Mouse (Mus musculus) layer of hippocampus, adult 8-10 months (tissue): ENCODE data around the gene Gli3. TPM values are rescaled to one million over a fixed set of nuclear protein-coding genes. Genes with fewer than 3 reads are reported as not detected.

Experiments
- DNase-seq, 2 experiments: peaks; one replicate each; pipeline ENCODE4 v3.0.0; 2022; ENCODE audit warnings: low spot score in 2 of 2
- total RNA-seq, 4 experiments: library from RNA; stranded (reverse); gene quantifications; 2 replicates each; pipeline ENCODE4 v1.2.4; 2022

Gene Gli3
- total RNA-seq, 4 experiments from 2014 or later, result 9.6 to 10.2 (median 10.2) TPM

DNA sequence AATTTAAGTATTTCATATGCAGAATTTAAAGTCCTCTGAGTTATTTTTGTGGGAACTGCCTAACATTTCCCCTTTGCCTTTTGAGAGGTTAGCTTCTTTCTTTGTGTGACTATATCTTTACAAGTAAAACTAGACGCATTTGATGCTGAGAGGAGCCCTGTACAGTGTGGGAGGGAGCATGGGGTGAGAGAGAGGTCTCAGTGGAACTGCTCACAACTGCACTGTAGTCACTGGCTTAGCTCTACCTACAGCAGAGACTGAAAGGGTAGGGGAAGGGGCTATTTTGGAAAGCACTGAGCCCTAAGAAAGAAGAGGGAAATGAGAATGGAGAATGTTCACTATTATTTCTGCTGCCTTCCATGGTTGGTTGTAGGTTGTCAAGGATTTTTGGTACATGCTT lies 25.0 kb downstream of the Gli3 start:
- DNase-seq, result no peak

DNA sequence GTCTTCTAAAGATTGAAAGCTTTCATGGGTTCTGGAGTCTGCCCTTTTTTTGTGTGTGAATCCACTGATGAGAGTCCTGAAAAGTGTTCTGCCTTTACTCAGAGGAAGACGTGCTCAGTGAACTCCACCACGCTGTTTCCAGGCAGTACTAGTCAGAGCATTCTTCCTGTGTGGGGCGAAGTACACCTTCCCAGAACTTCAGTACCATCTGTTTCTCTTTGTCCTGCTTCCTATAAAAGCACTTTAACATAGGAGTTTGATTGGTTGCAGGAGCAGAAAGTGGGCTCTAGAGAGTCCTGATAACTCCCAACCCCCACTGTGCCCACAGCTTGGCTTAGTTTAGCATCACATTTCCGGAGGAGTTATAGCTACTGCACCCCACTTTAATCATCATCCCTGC lies 32.8 kb downstream of the Gli3 start:
- no peak for DNase-seq

DNA sequence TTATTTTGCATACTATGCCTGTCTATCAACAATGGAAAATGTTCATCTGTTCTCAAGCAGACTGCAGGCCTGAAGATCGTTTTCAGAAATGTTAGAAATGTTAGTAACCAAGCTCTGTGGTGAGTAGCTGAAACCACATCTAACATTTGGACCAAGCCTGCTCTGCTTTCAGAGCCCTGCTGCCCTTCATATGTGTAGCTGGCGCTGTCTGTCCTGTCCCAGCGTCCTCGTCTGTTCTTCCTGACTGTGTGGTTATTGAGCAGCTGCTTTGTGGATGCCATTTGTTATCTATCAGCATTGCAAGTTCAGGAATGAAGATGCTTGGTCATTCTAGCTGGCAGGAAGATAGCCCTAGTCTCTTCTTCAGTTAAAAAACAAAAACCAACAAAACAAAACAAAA lies 35.3 kb downstream of the Gli3 start:
- no peak for DNase-seq

DNA sequence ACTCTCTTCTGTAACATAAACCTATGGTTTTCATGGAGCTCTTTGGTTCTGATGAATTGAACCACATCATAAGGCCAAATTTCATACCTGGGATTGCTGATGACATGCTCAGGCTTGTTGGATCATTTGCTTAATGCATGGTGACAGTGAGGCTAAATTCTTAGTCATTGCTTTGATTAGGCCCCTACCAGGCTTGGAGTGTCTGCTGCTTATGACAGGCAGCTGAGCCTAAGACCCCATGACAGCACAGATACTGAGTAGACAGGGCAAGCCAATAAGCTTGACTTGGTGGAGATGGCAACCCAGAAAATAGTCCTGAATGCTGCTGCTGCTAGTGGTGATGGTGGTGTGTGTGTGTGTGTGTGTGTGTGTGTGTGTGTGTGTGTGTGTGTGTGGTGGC lies 47.9 kb downstream of the Gli3 start:
- DNase-seq, result no peak

DNA sequence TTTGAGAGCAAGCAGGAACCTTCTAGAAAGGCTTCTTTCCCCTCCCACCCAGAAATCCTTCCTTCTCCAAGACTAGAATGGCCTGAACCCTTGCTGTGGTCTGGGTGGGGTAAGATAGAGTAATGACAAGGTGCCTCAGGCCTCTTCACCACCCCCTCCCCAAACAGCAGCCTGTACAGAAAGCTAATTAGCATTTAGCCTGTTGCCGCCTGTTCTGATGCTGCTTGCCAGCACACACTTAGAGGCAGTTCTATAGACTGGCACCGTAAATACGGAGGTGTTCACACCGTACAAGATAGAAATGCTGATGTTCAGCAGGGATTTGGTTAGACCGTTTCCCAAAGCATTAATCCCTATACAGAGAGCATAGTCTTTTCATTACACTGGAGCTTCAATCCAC lies 50.1 kb downstream of the Gli3 start:
- no peak for DNase-seq

DNA sequence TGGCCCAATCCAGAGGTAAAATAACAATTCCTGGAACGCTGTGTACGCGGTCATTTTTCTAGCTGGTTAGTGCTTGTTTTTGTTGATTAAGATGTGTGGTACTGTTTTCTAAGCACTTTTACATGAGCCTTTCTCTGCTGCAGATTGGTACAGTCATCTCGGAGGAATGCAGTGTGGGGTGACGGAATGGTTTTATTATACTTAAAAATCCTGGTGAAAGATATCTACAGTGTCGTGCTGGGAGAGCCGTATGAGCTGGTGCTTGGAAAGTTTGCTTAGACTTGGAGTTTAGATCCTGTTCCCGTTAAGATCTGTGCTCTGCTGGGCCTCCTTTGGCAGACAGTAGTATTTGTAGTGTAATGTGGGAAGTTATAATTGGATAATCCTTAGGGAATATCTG lies 51.0 kb downstream of the Gli3 start:
- DNase-seq, result no peak

DNA sequence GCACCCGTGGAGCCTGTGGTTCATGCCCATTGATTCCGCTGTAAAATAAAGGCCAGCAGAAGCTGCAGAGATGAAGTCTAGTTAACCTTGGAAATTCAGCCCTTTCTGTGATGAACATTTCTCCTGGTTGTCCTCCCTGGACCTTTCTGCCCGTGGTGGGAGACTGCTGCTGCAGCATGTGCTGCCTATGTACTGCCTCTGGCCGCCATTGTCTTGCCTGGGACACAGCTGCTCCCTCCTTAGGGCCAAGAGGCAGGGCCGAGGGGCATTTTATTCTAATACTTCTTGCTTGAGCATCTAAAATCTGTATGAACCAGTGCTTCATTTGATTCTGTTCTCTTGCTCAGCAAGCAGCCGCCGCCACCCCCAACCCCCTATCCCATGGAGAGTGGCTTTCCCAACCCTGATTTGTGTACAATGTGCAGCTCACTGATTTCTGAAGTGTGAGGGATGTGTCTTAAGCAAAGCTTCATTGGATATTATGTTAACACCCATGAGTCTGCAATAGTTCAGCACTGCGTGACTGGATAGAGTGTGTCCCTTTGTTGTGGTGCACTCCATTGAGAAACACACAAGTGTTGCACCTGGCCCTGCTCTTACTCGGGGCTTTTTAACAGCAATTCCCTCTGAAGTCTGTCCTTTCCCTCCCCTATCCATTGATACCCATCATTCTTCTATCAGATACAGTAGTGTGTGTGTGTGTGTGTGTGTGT lies 54.2 kb downstream of the Gli3 start:
- no peak for DNase-seq

DNA sequence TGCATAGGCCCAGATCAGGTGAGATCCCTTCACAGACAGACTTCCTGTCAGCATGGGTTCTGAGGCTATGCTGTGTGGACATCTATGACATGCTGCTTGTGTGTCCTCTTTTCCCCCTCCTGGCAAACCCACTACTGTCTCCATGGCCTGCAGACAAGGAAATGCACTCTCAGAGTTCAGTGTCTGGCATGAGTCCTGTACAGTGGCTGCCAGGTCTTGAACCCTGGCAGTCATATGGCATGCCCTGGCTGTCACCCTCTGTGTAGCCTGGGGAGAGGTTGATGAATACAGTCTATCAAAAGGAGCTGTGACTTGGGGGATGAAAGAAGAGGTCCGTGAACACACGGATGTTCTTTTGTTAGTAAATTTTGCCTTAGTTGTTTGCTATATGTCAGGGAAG lies 57.3 kb downstream of the Gli3 start:
- no peak for DNase-seq

DNA sequence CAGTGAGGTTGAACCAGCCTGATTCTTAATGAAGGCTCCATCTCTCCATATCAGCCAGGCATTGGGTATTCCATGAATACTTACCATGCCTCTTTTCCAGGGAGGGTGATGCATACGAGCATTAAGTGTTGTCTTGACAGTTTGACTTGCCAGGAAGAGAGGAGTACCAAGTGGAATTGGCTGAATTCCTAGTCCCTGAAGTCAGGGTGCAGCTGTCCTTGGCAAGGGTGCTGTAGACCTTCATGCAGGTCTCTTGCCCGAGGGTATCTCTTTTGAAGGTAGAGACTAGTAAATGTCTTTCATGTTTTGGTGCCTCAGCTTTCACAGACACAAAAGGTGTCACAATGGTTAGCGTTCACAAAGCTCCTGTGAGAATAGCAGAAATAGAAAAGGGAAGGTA lies 59.1 kb downstream of the Gli3 start:
- DNase-seq, result no peak

DNA sequence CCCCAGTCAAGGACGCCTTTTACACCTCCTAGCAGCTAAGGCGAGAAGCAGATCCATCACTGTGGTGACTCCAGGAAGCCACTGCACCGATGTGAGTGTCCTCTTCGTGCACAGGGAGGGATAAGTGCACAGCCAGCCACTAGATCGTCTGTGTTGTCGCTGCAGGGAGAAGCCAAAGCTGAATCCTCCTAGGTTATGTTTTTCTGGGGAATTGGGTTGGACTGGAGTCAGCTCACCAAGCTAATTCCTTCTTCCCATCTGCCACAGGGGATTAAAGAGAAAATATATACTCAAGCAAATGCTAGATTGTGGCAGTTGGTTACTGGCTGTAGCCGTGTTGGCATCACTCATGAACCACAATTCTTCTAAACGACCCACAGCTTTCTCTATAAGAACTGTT lies 61.2 kb downstream of the Gli3 start:
- DNase-seq, result no peak

DNA sequence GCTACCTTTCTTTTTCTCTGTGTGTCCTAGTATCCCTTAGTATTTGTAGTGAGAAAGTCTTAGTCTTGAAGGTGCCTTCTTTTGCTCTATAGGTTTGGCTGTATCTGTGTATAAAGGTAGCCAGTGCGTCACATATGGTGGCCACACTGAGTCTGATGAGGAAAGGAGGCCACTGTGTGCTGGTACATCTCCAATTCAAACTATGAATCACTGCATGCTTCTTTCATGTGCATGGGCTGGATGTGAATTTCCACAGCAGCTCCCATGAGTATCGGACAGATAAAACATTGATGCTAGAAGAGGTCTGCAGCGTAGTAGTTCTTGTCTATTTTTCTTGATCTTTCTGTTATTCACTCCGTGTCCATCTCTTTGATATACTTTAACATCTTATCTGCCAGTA lies 63.7 kb downstream of the Gli3 start:
- DNase-seq, result no peak

DNA sequence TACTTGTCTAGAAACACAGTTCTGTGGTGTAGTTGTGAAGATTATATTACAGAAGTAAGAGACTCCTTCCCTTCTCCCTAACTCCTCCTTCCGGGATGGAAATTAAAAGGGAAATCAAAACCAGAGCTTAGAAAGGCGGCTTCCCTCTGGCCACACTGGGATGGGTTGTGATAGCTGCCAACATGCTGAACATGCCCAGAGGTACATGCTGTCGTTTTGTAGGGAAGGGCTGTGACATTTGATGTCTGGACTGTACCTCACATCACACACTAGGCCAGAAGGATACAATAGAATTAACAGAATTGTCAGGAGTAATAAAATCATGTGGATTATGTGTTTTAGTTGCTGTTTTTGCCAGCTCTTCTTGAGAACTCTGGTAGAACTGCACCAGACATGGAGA lies 68.5 kb downstream of the Gli3 start:
- DNase-seq, result no peak

DNA sequence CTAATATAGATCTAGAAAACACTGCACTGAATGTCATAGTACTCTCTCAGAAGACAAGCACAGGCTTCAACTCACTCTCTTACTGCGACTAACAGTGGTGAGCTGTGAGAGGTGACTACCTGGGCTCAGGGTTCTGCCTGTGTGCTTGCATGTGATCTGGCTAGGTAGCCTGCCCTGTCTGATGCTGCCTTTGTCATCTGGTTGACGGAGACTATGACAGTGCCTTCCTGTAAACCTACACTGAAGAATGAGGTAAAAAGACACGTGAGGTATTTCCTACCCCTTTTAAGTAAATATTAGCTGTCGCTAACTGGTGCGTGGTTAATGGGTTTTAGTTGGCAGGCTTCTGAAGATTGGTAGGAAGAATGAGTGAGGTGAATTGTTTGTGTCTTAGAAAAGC lies 74.2 kb downstream of the Gli3 start:
- no peak for DNase-seq

DNA sequence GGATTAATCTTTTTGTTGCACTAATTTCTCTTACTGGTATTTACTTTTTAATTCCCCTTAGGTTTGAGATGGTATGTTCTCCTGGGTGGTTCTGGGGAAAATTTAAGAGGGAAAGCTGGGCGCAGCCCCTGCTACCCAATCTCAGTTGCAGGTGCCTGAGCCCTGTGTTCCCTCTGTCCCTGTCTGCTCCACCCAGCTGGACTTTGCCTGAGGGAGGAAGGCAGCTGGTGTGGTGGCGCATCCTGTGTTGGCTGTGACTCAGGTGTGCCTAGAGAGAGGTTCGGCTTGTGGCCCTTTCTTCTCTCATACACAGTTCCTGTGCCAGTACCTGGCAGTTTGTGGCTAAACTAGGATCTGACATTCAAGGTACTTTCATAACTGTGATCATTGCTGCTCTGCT lies 74.6 kb downstream of the Gli3 start:
- DNase-seq, result no peak

DNA sequence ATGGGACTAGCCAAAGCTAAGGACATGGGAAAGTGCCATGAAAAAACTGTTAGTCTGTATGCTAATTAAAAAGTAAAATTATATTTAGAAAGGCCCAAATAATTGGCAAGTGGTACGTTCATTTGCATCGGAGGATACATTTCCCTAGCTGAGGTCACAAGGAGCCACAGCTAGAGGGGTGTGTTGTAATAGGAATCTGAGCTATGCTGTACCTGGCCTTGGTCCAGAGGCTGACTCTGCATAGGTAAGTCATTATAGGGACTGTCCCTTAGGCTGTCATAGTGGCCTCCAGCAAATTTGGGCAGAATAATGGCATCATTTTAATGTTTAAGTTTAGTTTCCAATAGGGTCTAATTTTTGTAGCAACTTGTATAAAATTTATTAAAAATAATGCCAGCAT lies 75.4 kb downstream of the Gli3 start:
- no peak for DNase-seq

DNA sequence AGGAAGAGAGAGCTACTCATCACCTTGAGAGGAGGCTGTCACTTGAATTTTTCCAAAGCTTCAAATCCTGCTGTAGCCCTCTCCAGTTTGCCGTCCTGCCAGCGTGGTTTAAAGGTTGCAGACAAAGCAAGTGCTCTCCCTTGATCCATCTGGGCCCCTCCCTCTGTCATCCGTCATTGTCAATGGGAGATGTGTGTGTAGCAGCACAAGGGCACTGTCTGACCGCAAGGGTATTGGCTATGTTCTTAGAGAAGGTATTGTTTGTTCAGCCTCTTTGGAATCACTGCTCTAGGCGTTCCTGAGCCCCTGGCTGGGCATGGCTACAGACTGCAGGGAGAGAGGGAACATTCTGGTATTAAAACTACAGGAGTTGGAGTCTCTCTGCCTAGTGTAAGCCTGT lies 79.0 kb downstream of the Gli3 start:
- no peak for DNase-seq

DNA sequence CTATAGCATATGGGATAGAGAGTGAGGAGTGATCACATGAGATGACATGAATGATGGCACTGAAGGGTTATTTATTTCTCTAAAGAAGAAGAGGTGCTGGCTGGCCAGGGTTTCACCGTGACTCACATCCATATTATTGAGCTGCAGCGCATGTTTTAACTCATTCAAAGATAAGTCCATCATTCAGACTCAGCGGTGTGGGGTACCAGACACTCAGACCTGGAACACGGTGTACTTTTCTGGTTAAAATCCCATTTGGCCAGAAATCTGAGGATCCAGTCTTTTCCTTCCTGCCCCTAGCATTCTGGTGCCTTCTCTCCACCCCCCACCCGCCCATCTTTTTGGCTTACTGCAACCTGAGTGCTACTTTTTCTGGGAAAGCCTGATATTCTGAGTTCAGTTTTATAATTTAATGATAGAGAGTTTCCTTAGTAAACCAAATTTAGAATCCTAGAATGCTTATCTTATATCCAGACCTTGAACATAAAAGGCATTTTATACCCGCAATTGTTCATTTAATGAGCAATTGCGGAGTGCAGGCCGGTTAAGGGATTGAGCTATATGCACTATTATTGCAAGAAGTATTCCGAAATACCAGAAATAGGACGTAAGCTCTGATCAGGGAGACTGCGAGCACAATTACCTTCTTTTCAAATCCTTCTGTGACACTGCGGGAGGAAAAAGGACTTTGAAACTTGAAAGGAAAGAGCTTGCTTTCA lies 80.3 kb downstream of the Gli3 start:
- DNase-seq, result no peak

DNA sequence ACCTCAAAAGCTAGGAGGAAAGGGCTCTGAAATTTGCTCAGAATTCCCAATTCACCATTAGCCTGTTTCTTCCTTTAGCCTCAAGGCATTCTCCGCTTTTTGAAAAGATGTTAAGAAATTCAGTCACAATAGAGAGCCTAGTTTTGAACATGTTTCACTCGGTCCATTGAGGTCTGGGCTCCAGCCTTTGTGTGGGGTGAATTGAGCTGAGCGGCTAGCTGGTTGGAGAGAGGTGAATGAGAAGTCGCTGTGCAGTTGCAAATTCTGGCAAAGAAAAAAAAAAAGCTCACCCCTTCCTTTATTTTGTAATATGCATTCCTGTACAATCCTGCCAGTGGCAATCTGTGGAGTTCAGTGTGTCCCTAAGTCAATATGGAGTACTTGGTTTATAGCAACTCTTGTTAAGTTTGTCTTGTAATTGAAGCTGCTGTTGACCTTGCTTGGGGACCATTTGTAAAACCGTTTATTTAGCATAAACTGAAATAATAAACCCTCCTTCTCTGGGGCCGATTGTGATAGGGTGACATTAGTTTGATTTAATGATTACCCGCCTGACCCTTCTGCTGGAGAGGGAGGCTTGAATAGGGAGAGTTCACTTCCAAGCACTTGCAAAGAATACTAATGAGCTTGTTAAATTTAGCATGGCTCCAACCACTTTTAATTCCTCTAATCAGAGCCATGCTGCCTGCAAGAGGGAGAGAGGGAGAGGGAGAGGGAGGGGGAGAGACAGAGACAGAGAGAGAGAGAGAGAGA lies 81.0 kb downstream of the Gli3 start:
- DNase-seq, result peak in 1 of 2 experiments; percentile 57

DNA sequence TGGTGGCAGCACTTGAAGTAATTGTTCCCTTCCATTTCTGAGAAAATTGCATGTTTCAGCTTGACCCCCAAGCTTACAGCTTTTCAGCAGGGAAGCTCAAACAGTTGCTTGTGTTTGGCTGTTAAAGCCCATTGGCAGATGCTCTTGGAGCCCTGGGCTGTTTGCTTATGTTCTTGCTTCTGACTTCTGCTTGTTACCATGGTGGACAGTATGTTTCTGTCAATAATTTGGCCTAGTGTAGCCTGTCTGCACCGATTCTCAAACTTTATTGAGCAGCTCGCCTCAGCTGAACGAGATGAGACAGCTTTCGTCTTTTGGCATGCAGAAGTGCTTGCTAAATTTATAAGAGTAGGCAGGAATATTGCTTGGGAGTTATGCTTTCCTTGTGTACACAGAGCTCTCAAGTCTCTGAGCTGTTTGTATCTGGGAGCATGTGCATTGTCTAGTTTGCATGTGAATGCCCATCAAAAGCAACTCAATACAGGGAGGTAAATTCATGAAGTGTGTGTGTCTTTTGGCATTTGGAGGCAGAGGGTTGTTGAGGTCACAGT lies 82.4 kb downstream of the Gli3 start:
- DNase-seq, result peak; percentile 14 to 26

DNA sequence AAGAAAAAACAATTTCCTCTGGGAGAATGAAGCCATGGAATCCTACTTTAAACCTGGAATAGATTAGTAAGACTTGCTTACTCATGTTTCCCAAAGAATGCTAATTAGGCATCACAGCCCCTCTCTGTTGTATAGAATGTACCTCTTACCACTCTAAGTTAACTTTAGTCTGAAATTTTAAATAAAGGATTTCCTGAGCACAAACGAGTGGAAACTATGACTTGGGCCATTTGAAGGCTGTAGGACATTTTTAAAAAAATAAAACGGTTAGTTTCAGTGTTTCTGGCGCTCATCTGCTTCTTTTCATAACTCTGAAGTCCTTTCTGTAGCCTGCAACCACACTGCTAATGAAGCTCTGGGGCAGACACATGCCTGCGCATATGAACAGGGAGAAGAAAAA lies 83.2 kb downstream of the Gli3 start:
- DNase-seq, result no peak

DNA sequence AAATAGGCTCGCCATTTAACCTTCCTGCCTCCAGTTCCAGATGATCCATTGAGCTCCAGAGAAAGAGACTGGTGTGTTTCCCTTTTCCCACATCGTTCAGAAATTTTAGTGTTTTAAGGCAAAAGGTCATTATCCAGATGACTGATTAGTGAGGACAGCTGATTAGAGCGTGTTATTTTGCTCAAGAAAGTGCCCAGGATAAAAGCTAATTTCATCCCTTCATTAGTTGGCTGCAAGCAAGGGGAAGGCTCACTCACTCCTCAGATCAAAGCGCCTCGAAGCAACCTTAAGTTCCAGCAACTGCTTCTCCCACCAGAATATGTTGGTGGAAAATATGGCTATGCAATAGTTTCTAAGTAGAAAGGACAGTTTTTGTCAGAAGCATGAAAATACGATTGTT lies 86.4 kb downstream of the Gli3 start:
- no peak for DNase-seq

DNA sequence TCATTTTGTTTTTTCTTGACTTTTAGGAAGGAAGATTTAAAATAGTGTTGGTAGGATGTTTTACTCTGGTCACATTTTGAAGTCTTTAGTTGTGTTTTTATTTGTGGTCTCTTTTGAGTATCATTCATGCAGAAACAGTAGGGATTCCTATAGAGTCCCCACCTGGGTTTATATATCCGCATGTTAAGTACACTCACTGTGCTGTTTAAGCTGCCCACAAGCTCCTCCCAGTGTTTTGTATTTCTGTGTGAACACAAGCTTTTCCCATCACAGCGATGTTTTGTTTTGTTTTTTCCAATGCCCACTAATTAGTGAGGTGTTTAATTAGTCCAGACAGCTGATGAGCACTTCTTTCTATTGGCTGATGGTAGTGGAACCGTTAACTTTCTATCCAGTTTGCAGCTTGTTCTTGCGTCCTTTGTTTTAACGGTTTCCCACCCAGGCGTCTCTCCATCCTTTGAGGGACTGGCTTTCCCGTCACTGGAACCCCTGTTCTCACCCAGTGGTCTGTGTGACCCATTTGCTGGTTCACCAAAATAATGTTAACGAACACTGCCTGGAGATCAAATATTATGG lies 87.1 kb downstream of the Gli3 start:
- DNase-seq, result no peak
